Mouse (Mus musculus): ENCODE results near the gene Tle3.

GRCm38 (mm10) chr9:61379016-61379634 lies 7.0 kb downstream of the Tle3 start:
- TF ChIP-seq CTCF (IDR thresholded peaks at IDR 0.05; ENCODE audit: low read depth, low read length) (no peak), POLR2A (IDR thresholded peaks at IDR 0.05; ENCODE audit: borderline replicate concordance, low read depth, low read length) (no peak)

Data from bone marrow macrophage, adult 2 months (primary cell).